Mouse (Mus musculus): ENCODE data around the gene Zan. TPM values are rescaled to one million over a fixed set of nuclear protein-coding genes. Genes with fewer than 3 reads are reported as not detected.
"Not testable (repeated sequence)": the region's sequence is repeated elsewhere in the genome, so short reads cannot be mapped to it uniquely, and the experiment has no call there.

Gene Zan
- polyA plus RNA-seq, 1 experiment from 2014 or later, result 0.06 TPM

- DNase-seq (ENCODE audit: low spot score), result no peak
- ATAC-seq (ENCODE audit: low FRiP score), result no peak
- Histone ChIP-seq H3K4me1 (replicated peaks; ENCODE audit: control insufficient read depth, insufficient read depth, low read length) (no peaks in the 10 kb centered on the region), H3K4me2 (replicated peaks; ENCODE audit: low read depth, low read length) (no peak overlapping the region), H3K9ac (ENCODE audit: low read depth, low read length) (no peak overlapping the region), H3K36me3 (ENCODE audit: control insufficient read depth, insufficient read depth, low read length) (no peaks in the 10 kb centered on the region), H3K27me3 (ENCODE audit: control insufficient read depth, insufficient read depth, low read length) (no peaks in the 10 kb centered on the region), H3K27ac (ENCODE audit: low read depth, low read length) (no peak overlapping the region), H3K4me3 (ENCODE audit: low read depth, low read length) (no peak overlapping the region), H3K9me3 (ENCODE audit: control insufficient read depth, low read length) (no peaks in the 10 kb centered on the region)
- WGBS, result 60% methylated on average over 7 of the region's 7 CpGs
Observed at GRCm38 (mm10) chr5:137455866-137456591, 20.8 kb downstream of the Zan start.

GRCm38 (mm10) chr5:137455206-137455605 is 21.7 kb downstream of the Zan start:
- Histone ChIP-seq H3K27me3 (ENCODE audit: control insufficient read depth, insufficient read depth, low read length) (no peaks in the 10 kb centered on the region), H3K4me2 (replicated peaks; ENCODE audit: low read depth, low read length) (no peak overlapping the region), H3K9ac (ENCODE audit: low read depth, low read length) (no peak overlapping the region), H3K4me3 (ENCODE audit: low read depth, low read length) (no peak overlapping the region), H3K36me3 (ENCODE audit: control insufficient read depth, insufficient read depth, low read length) (no peaks in the 10 kb centered on the region), H3K4me1 (replicated peaks; ENCODE audit: control insufficient read depth, insufficient read depth, low read length) (no peaks in the 10 kb centered on the region), H3K9me3 (ENCODE audit: control insufficient read depth, low read length) (no peaks in the 10 kb centered on the region), H3K27ac (ENCODE audit: low read depth, low read length) (no peak overlapping the region)
- ATAC-seq (ENCODE audit: low FRiP score), result no peak
- WGBS, result 86% methylated on average over 6 of the region's 6 CpGs
- no peak for DNase-seq (ENCODE audit: low spot score)

GRCm38 (mm10) chr5:137445536-137445935 is 31.3 kb downstream of the Zan start:
- DNase-seq (ENCODE audit: low spot score) (no peak), ATAC-seq (ENCODE audit: low FRiP score) (no peak)
- H3K27ac ChIP-seq (ENCODE audit: low read depth, low read length), result no peak overlapping the region
- no peak overlapping the region for H3K9ac ChIP-seq (ENCODE audit: low read depth, low read length)
- H3K27me3 ChIP-seq (ENCODE audit: control insufficient read depth, insufficient read depth, low read length), result no peaks in the 10 kb centered on the region
- no peaks in the 10 kb centered on the region for H3K36me3 ChIP-seq (ENCODE audit: control insufficient read depth, insufficient read depth, low read length)
- H3K4me3 ChIP-seq (ENCODE audit: low read depth, low read length), result no peak overlapping the region
- no peaks in the 10 kb centered on the region for H3K9me3 ChIP-seq (ENCODE audit: control insufficient read depth, low read length)
- H3K4me2 ChIP-seq (replicated peaks; ENCODE audit: low read depth, low read length), result no peak overlapping the region
- no peaks in the 10 kb centered on the region for H3K4me1 ChIP-seq (replicated peaks; ENCODE audit: control insufficient read depth, insufficient read depth, low read length)

- 89% methylated on average over 11 of the region's 11 CpGs for WGBS
- Histone ChIP-seq H3K4me2 (replicated peaks; ENCODE audit: low read depth, low read length) (no peak overlapping the region), H3K36me3 (ENCODE audit: control insufficient read depth, insufficient read depth, low read length) (no peaks in the 10 kb centered on the region), H3K9me3 (ENCODE audit: control insufficient read depth, low read length) (no peaks in the 10 kb centered on the region), H3K9ac (ENCODE audit: low read depth, low read length) (no peak overlapping the region), H3K4me3 (ENCODE audit: low read depth, low read length) (no peak overlapping the region), H3K4me1 (replicated peaks; ENCODE audit: control insufficient read depth, insufficient read depth, low read length) (no peaks in the 10 kb centered on the region), H3K27ac (ENCODE audit: low read depth, low read length) (no peak overlapping the region), H3K27me3 (ENCODE audit: control insufficient read depth, insufficient read depth, low read length) (no peaks in the 10 kb centered on the region)
- no peak for ATAC-seq (ENCODE audit: low FRiP score)
- no peak for DNase-seq (ENCODE audit: low spot score)
Observed at GRCm38 (mm10) chr5:137440216-137440855, 36.5 kb downstream of the Zan start.

GRCm38 (mm10) chr5:137433889-137434288 is 43.0 kb downstream of the Zan start:
- no peak overlapping the region for H3K4me2 ChIP-seq (replicated peaks; ENCODE audit: low read depth, low read length)
- WGBS, result 61% methylated on average over 6 of the region's 6 CpGs
- no peaks in the 10 kb centered on the region for H3K27me3 ChIP-seq (ENCODE audit: control insufficient read depth, insufficient read depth, low read length)
- no peak for DNase-seq (ENCODE audit: low spot score)
- H3K4me1 ChIP-seq (replicated peaks; ENCODE audit: control insufficient read depth, insufficient read depth, low read length), result no peaks in the 10 kb centered on the region
- no peak overlapping the region for H3K27ac ChIP-seq (ENCODE audit: low read depth, low read length)
- no peaks in the 10 kb centered on the region for H3K36me3 ChIP-seq (ENCODE audit: control insufficient read depth, insufficient read depth, low read length)
- H3K9ac ChIP-seq (ENCODE audit: low read depth, low read length), result no peak overlapping the region
- H3K4me3 ChIP-seq (ENCODE audit: low read depth, low read length), result no peak overlapping the region
- H3K9me3 ChIP-seq (ENCODE audit: control insufficient read depth, low read length), result no peaks in the 10 kb centered on the region
- ATAC-seq (ENCODE audit: low FRiP score), result no peak

- not testable (repeated sequence) for H3K9ac ChIP-seq (ENCODE audit: low read depth, low read length); DNase-seq (ENCODE audit: low spot score); H3K27ac ChIP-seq (ENCODE audit: low read depth, low read length); ATAC-seq (ENCODE audit: low FRiP score); H3K27me3 ChIP-seq (ENCODE audit: control insufficient read depth, insufficient read depth, low read length); H3K4me1 ChIP-seq (replicated peaks; ENCODE audit: control insufficient read depth, insufficient read depth, low read length); H3K36me3 ChIP-seq (ENCODE audit: control insufficient read depth, insufficient read depth, low read length); H3K4me3 ChIP-seq (ENCODE audit: low read depth, low read length); H3K9me3 ChIP-seq (ENCODE audit: control insufficient read depth, low read length); H3K4me2 ChIP-seq (replicated peaks; ENCODE audit: low read depth, low read length)
- 87% methylated on average over 4 of the region's 4 CpGs for WGBS
Observed at GRCm38 (mm10) chr5:137430402-137430801, 46.5 kb downstream of the Zan start.

- no peak for DNase-seq (ENCODE audit: low spot score)
Observed at GRCm38 (mm10) chr5:137425648-137426047, 51.2 kb downstream of the Zan start.

GRCm38 (mm10) chr5:137419841-137420240 is 57.0 kb downstream of the Zan start:
- H3K4me3 ChIP-seq (ENCODE audit: low read depth, low read length), result no peak overlapping the region
- no peak overlapping the region for H3K9ac ChIP-seq (ENCODE audit: low read depth, low read length)
- DNase-seq (ENCODE audit: low spot score) (no peak), ATAC-seq (ENCODE audit: low FRiP score) (no peak)
- H3K36me3 ChIP-seq (ENCODE audit: control insufficient read depth, insufficient read depth, low read length), result no peaks in the 10 kb centered on the region
- H3K27ac ChIP-seq (ENCODE audit: low read depth, low read length), result no peak overlapping the region
- no peaks in the 10 kb centered on the region for H3K9me3 ChIP-seq (ENCODE audit: control insufficient read depth, low read length)
- no peaks in the 10 kb centered on the region for H3K27me3 ChIP-seq (ENCODE audit: control insufficient read depth, insufficient read depth, low read length)
- no peak overlapping the region for H3K4me2 ChIP-seq (replicated peaks; ENCODE audit: low read depth, low read length)
- H3K4me1 ChIP-seq (replicated peaks; ENCODE audit: control insufficient read depth, insufficient read depth, low read length), result no peaks in the 10 kb centered on the region
- WGBS, result 78% methylated on average over 4 of the region's 4 CpGs

More at GRCm38 (mm10) chr5:137425648-137426047, 51.2 kb downstream of the Zan start:
- Histone ChIP-seq H3K4me2 (replicated peaks; ENCODE audit: low read depth, low read length) (no peak overlapping the region), H3K36me3 (ENCODE audit: control insufficient read depth, insufficient read depth, low read length) (no peaks in the 10 kb centered on the region), H3K4me1 (replicated peaks; ENCODE audit: control insufficient read depth, insufficient read depth, low read length) (no peaks in the 10 kb centered on the region), H3K27ac (ENCODE audit: low read depth, low read length) (no peak overlapping the region), H3K9ac (ENCODE audit: low read depth, low read length) (no peak overlapping the region), H3K9me3 (ENCODE audit: control insufficient read depth, low read length) (no peaks in the 10 kb centered on the region), H3K27me3 (ENCODE audit: control insufficient read depth, insufficient read depth, low read length) (no peaks in the 10 kb centered on the region), H3K4me3 (ENCODE audit: low read depth, low read length) (no peak overlapping the region)
- whole genome bisulfite sequencing, result 82% methylated on average over 6 of the region's 6 CpGs
- ATAC-seq (ENCODE audit: low FRiP score), result no peak

GRCm38 (mm10) chr5:137419105-137419504 is 57.8 kb downstream of the Zan start:
- Histone ChIP-seq H3K4me2 (replicated peaks; ENCODE audit: low read depth, low read length) (no peak overlapping the region), H3K4me1 (replicated peaks; ENCODE audit: control insufficient read depth, insufficient read depth, low read length) (no peaks in the 10 kb centered on the region), H3K27ac (ENCODE audit: low read depth, low read length) (no peak overlapping the region), H3K9me3 (ENCODE audit: control insufficient read depth, low read length) (no peaks in the 10 kb centered on the region), H3K4me3 (ENCODE audit: low read depth, low read length) (no peak overlapping the region), H3K9ac (ENCODE audit: low read depth, low read length) (no peak overlapping the region), H3K27me3 (ENCODE audit: control insufficient read depth, insufficient read depth, low read length) (no peaks in the 10 kb centered on the region), H3K36me3 (ENCODE audit: control insufficient read depth, insufficient read depth, low read length) (no peaks in the 10 kb centered on the region)
- DNase-seq (ENCODE audit: low spot score) (no peak), ATAC-seq (ENCODE audit: low FRiP score) (no peak)
- 84% methylated on average over 9 of the region's 9 CpGs for WGBS
